Mouse (Mus musculus): Measurements from ENCODE around the gene Frmd8.

DNA sequence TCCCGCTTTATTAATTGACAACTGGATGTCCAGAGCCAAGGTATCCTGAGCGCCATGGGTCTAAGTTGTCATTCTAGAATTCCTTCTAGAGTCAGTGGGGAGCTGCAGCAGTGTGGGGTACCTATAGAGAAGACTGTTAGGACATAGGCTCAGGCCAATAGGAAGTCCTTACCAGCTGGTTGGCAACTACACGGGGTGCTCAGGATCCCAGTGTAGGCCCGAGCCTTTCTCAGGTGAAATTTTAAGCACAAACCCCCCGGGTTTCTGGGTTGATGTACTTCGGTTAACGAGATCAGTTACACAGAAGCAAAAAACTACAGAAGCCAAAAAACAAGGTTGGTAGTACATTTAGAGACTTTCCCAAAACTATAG is 52.3 kb downstream of the Frmd8 start:
- TF ChIP-seq CTCF (IDR thresholded peaks at IDR 0.05 in 2 of 3, conservative IDR thresholded peaks at IDR 0.05 in 1 of 3; ENCODE audit: control insufficient read depth in 1 of 3, insufficient read depth in 1 of 3, low read depth in 2 of 3, low read length in 3 of 3, poor library complexity in 1 of 3, severe bottlenecking in 1 of 3) (no peak), USF1 (IDR thresholded peaks at IDR 0.05; ENCODE audit: low read depth, low read length) (no peak), POLR2A (IDR thresholded peaks at IDR 0.05; ENCODE audit: control insufficient read depth in 1 of 2, insufficient read depth in 1 of 2, low read depth in 1 of 2, low read length in 2 of 2, poor library complexity in 1 of 2) (no peak), EP300 (IDR thresholded peaks at IDR 0.05; ENCODE audit: low read depth in 1 of 2, low read length in 2 of 2) (no peak), ZNF384 (IDR thresholded peaks at IDR 0.05; ENCODE audit: low read depth, low read length) (no peak), KAT2A (conservative IDR thresholded peaks at IDR 0.05; ENCODE audit: low read depth, low read length) (no peak), TAL1 (IDR thresholded peaks at IDR 0.05; ENCODE audit: low read length) (no peak), RAD21 (IDR thresholded peaks at IDR 0.05; ENCODE audit: low read depth, low read length) (no peak), HCFC1 (IDR thresholded peaks at IDR 0.05; ENCODE audit: low read depth, low read length) (no peak), SIN3A (IDR thresholded peaks at IDR 0.05; ENCODE audit: low read length) (no peak), NRF1 (IDR thresholded peaks at IDR 0.05; ENCODE audit: insufficient read depth, low read depth, low read length, poor library complexity, severe bottlenecking) (no peak), CHD1 (IDR thresholded peaks at IDR 0.05; ENCODE audit: low read depth, low read length) (no peak)
